Mouse (Mus musculus): ENCODE measurements around the gene Fgb. TPM values are rescaled to one million over a fixed set of nuclear protein-coding genes. Genes with fewer than 3 reads are reported as not detected.

The Fgb gene
- total RNA-seq, 2 experiments from 2014 or later = not detected

GRCm38 (mm10) chr3:82996656-82997055 is 53.0 kb downstream of the Fgb start:
- intact Hi-C loops (cut with DNase I) = loop anchor here (10.0 kb wide), 1 partner anchor 898 kb away; no protein-coding TSS in a partner anchor

GRCm38 (mm10) chr3:82995368-82995767 is 54.3 kb downstream of the Fgb start:
- DNase-seq (ENCODE audit: low spot score in 2 of 2) = no peak
- intact Hi-C loops (cut with DNase I) = loop anchor here (10.0 kb wide), 1 partner anchor 899 kb away; no protein-coding TSS in a partner anchor

More at GRCm38 (mm10) chr3:82996656-82997055, 53.0 kb downstream of the Fgb start:
- no peak for DNase-seq (ENCODE audit: low spot score in 2 of 2)

GRCm38 (mm10) chr3:82992956-82993355 is 56.7 kb downstream of the Fgb start:
- intact Hi-C loops (cut with DNase I) = loop anchor here (10.0 kb wide), 1 partner anchor 902 kb away; no protein-coding TSS in a partner anchor
- no peak for DNase-seq (ENCODE audit: low spot score in 2 of 2)

- intact Hi-C loops (cut with DNase I) = loop anchor here (10.0 kb wide), 1 partner anchor 903 kb away; no protein-coding TSS in a partner anchor
- no peak for DNase-seq (ENCODE audit: low spot score in 2 of 2)
Observed at GRCm38 (mm10) chr3:82991963-82992362, 57.7 kb downstream of the Fgb start.

Other genes starting within 250 kb of the Fgb start
- under 1 TPM; 0.35 to 0.43 TPM for gene Rbm46, start 173.4 kb downstream of the Fgb start, total RNA-seq (2021)
- under 1 TPM in 1 of 2 experiments, not detected in 1; 0.16 TPM for gene Lrat, start 145.9 kb downstream of the Fgb start, total RNA-seq (2021)
- gene Fgg, start 42.1 kb downstream of the Fgb start, total RNA-seq (2021) = not detected
- not detected for gene Fga, start 23.8 kb downstream of the Fgb start, total RNA-seq (2021)
- 10 to 100 TPM; 39.4 to 39.7 TPM for gene Plrg1, start 5.7 kb upstream of the Fgb start, total RNA-seq (2021)
- gene Dchs2, start 78.1 kb upstream of the Fgb start, total RNA-seq (2021) = 1 to 10 TPM; 2.0 to 4.5 TPM